Mouse (Mus musculus) liver, postnatal 0 days (tissue): Measurements from ENCODE around the gene Itga6.

Experiments used
- CTCF ChIP-seq: sonication (generic); IDR thresholded peaks from 2 replicates; pipeline ENCODE4 v1.5.1; 2016; ENCODE audit warnings: antibody characterized with exemption, low read depth
- EP300 ChIP-seq: IDR thresholded peaks from 2 replicates; pipeline ENCODE4 v1.6.1; 2016; ENCODE audit warnings: antibody characterized with exemption, low read depth, mild to moderate bottlenecking

DNA sequence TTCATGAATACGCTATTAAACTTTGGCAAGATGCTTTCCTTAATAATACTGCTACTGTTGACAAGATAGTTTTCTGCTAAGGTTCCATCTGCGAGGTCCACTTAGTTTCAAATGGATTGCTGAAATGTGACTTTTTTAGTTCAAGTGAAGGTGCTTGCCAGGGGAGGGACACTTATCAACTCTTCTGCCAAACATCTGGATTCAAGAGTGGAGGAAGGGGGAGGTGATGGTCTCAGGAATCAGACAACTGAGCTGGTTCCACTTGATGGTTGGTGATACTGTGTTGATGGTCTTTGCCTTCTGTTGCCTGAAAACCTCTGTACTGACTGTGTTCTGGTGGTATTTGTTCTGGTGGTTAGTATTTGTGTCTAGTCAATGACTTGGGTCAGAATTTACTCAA lies 129.0 kb downstream of the Itga6 start:
- TF ChIP-seq CTCF (no peak), EP300 (no peak)
